Mouse (Mus musculus): ENCODE measurements around the gene Pygo1. TPM values are rescaled to one million over a fixed set of nuclear protein-coding genes. Genes with fewer than 3 reads are reported as not detected.

Pygo1 gene
- polyA plus RNA-seq, 1 experiment from 2014 or later: 13.0 TPM

DNA sequence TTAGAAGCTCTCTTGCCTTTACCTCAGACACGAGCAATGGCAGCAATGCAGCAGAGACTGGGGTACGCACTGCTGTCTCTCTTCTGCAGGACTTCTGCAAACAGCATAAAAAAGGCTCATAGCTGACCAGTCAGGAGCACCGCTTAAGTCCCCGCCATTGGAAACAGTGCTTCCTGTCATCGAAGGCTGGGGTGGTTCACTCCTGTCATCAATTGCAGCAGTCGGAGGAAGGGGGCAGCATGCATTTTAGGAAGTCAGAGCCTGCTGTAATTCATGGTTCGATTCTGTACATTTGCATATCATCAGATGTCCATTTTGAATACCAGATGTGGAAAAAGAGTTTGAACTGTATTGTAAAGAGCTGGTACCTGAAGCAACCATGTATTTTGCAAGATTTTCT is 9.7 kb upstream of the Pygo1 start:
- H3K36me3 ChIP-seq (ENCODE audit: control insufficient read depth, insufficient read depth, low read length): no peaks in the 10 kb centered on the region
- ATAC-seq (replicated peaks; ENCODE audit: low FRiP score) (no peak), DNase-seq (ENCODE audit: low spot score) (no peak)
- WGBS: 79% methylated on average over 7 of the region's 7 CpGs
- no peak overlapping the region for H3K9ac ChIP-seq (ENCODE audit: low read length)
- no peak overlapping the region for H3K4me3 ChIP-seq (ENCODE audit: low read depth, low read length)
- H3K27ac ChIP-seq (ENCODE audit: low read depth, low read length): no peak overlapping the region
- no peaks in the 10 kb centered on the region for H3K27me3 ChIP-seq (ENCODE audit: control insufficient read depth, insufficient read depth, low read length)
- no peaks in the 10 kb centered on the region for H3K9me3 ChIP-seq (ENCODE audit: control insufficient read depth, low read length)
- no peaks in the 10 kb centered on the region for H3K4me1 ChIP-seq (replicated peaks; ENCODE audit: control insufficient read depth, insufficient read depth, low read length)
- no peak overlapping the region for H3K4me2 ChIP-seq (ENCODE audit: low read depth, low read length, severe bottlenecking)

DNA sequence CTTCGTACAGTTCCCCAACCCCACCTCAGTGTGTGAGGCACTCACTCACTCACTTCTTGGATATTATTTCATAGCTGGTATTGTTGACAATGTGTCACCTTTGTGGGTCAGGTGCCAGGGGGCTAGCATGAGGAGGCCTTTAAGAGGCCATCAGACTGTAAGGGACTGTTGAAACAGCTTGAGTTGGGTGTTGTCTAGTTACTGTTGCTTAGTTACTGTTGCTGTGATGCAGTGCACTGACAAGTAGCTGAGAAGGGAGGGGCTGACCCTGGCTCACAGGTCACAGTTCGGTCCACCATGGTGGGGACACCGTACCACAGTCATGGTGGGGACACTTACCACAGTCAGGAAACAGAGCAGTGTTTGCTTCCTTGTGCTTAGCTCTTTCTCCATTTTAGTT is 2.4 kb upstream of the Pygo1 start:
- 89% methylated on average over 3 of the region's 3 CpGs for WGBS
- no peak overlapping the region for H3K4me3 ChIP-seq (ENCODE audit: low read depth, low read length)
- no peak for ATAC-seq (replicated peaks; ENCODE audit: low FRiP score)
- no peaks in the 10 kb centered on the region for H3K36me3 ChIP-seq (ENCODE audit: control insufficient read depth, insufficient read depth, low read length)
- no peak overlapping the region for H3K9ac ChIP-seq (ENCODE audit: low read length)
- H3K4me2 ChIP-seq (ENCODE audit: low read depth, low read length, severe bottlenecking): no peak overlapping the region
- peaks cover 3% of the 10 kb centered on the region; the same call in 1 of the 2 replicates for H3K27me3 ChIP-seq (ENCODE audit: control insufficient read depth, insufficient read depth, low read length)
- peaks cover 4% of the 10 kb centered on the region; the same call in 1 of the 2 replicates for H3K4me1 ChIP-seq (replicated peaks; ENCODE audit: control insufficient read depth, insufficient read depth, low read length)
- no peak for DNase-seq (ENCODE audit: low spot score)
- H3K9me3 ChIP-seq (ENCODE audit: control insufficient read depth, low read length): no peaks in the 10 kb centered on the region
- H3K27ac ChIP-seq (ENCODE audit: low read depth, low read length): no peak overlapping the region

GRCm38 (mm10) chr9:72925935-72926258 is 452 bp downstream of the Pygo1 start:
- peak; percentile 70 for ATAC-seq (replicated peaks; ENCODE audit: low FRiP score)
- 3% methylated on average over 12 of the region's 20 CpGs for WGBS
- no peak for DNase-seq (ENCODE audit: low spot score)
- Histone ChIP-seq H3K4me1 (replicated peaks; ENCODE audit: control insufficient read depth, insufficient read depth, low read length) (peaks cover 4% of the 10 kb centered on the region; the same call in 1 of the 2 replicates), H3K27me3 (ENCODE audit: control insufficient read depth, insufficient read depth, low read length) (peaks cover 3% of the 10 kb centered on the region; the same call in 1 of the 2 replicates), H3K4me3 (ENCODE audit: low read depth, low read length) (peak overlapping the region; percentile 65), H3K4me2 (ENCODE audit: low read depth, low read length, severe bottlenecking) (peak overlapping the region; percentile 96), H3K27ac (ENCODE audit: low read depth, low read length) (peak overlapping the region; percentile 68), H3K36me3 (ENCODE audit: control insufficient read depth, insufficient read depth, low read length) (no peaks in the 10 kb centered on the region), H3K9ac (ENCODE audit: low read length) (peak overlapping the region; percentile 83), H3K9me3 (ENCODE audit: control insufficient read depth, low read length) (no peaks in the 10 kb centered on the region)

- WGBS: 85% methylated on average over 13 of the region's 13 CpGs
- Histone ChIP-seq H3K9me3 (ENCODE audit: control insufficient read depth, low read length) (no peaks in the 10 kb centered on the region), H3K36me3 (ENCODE audit: control insufficient read depth, insufficient read depth, low read length) (no peaks in the 10 kb centered on the region; the same call in 1 of the 2 replicates), H3K4me2 (ENCODE audit: low read depth, low read length, severe bottlenecking) (no peak overlapping the region), H3K4me1 (replicated peaks; ENCODE audit: control insufficient read depth, insufficient read depth, low read length) (peaks cover 4% of the 10 kb centered on the region; the same call in 1 of the 2 replicates), H3K4me3 (ENCODE audit: low read depth, low read length) (no peak overlapping the region), H3K27ac (ENCODE audit: low read depth, low read length) (no peak overlapping the region), H3K27me3 (ENCODE audit: control insufficient read depth, insufficient read depth, low read length) (no peaks in the 10 kb centered on the region), H3K9ac (ENCODE audit: low read length) (no peak overlapping the region)
- DNase-seq (ENCODE audit: low spot score) (no peak), ATAC-seq (replicated peaks; ENCODE audit: low FRiP score) (no peak)
Observed at GRCm38 (mm10) chr9:72931166-72931790, 5.8 kb downstream of the Pygo1 start.

GRCm38 (mm10) chr9:72935309-72935708 is 9.9 kb downstream of the Pygo1 start:
- no peaks in the 10 kb centered on the region; the same call in 1 of the 2 replicates for H3K36me3 ChIP-seq (ENCODE audit: control insufficient read depth, insufficient read depth, low read length)
- ATAC-seq (replicated peaks; ENCODE audit: low FRiP score) (no peak), DNase-seq (ENCODE audit: low spot score) (no peak)
- no peak overlapping the region for H3K9ac ChIP-seq (ENCODE audit: low read length)
- H3K4me3 ChIP-seq (ENCODE audit: low read depth, low read length): no peak overlapping the region
- H3K4me1 ChIP-seq (replicated peaks; ENCODE audit: control insufficient read depth, insufficient read depth, low read length): no peaks in the 10 kb centered on the region
- no peak overlapping the region for H3K27ac ChIP-seq (ENCODE audit: low read depth, low read length)
- H3K27me3 ChIP-seq (ENCODE audit: control insufficient read depth, insufficient read depth, low read length): no peaks in the 10 kb centered on the region
- H3K4me2 ChIP-seq (ENCODE audit: low read depth, low read length, severe bottlenecking): no peak overlapping the region
- H3K9me3 ChIP-seq (ENCODE audit: control insufficient read depth, low read length): no peaks in the 10 kb centered on the region
- 87% methylated on average over 4 of the region's 4 CpGs for WGBS

DNA sequence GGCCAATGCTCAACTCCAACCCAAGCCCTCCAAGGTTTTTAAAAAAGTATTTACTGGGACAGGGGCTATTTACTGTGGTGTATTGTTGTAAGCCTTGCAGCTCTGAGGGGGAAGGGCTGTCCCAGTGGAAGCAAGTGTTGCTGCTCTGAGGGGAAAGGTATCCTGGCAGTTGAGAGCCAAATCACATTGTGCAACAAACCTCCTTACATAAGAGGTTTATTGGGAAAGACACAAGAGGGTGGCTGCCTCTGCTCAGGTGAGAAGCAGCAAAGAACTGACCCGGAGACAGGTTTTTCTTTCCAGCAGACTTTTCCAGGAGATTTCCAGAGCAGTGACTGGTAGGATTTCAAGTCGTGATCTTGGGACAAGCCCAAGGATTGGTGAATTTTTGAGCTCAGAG is 10.9 kb downstream of the Pygo1 start:
- no peak for DNase-seq (ENCODE audit: low spot score)

GRCm38 (mm10) chr9:72943424-72943823 is 18.0 kb downstream of the Pygo1 start:
- H3K4me1 ChIP-seq (replicated peaks; ENCODE audit: control insufficient read depth, insufficient read depth, low read length): no peaks in the 10 kb centered on the region
- no peak for ATAC-seq (replicated peaks; ENCODE audit: low FRiP score)
- H3K4me2 ChIP-seq (ENCODE audit: low read depth, low read length, severe bottlenecking): no peak overlapping the region
- H3K9ac ChIP-seq (ENCODE audit: low read length): no peak overlapping the region
- no peaks in the 10 kb centered on the region for H3K27me3 ChIP-seq (ENCODE audit: control insufficient read depth, insufficient read depth, low read length)
- H3K27ac ChIP-seq (ENCODE audit: low read depth, low read length): no peak overlapping the region
- H3K36me3 ChIP-seq (ENCODE audit: control insufficient read depth, insufficient read depth, low read length): peaks cover 11% of the 10 kb centered on the region; the same call in 1 of the 2 replicates
- peak; percentile 46 for DNase-seq (ENCODE audit: low spot score)
- no peaks in the 10 kb centered on the region; the same call in 1 of the 2 replicates for H3K9me3 ChIP-seq (ENCODE audit: control insufficient read depth, low read length)
- no peak overlapping the region for H3K4me3 ChIP-seq (ENCODE audit: low read depth, low read length)
- 61% methylated on average over 3 of the region's 3 CpGs for WGBS

More for the DNA sequence above, 10.9 kb downstream of the Pygo1 start:
- Histone ChIP-seq H3K9me3 (ENCODE audit: control insufficient read depth, low read length) (no peaks in the 10 kb centered on the region), H3K4me3 (ENCODE audit: low read depth, low read length) (no peak overlapping the region), H3K27ac (ENCODE audit: low read depth, low read length) (no peak overlapping the region), H3K4me2 (ENCODE audit: low read depth, low read length, severe bottlenecking) (no peak overlapping the region), H3K36me3 (ENCODE audit: control insufficient read depth, insufficient read depth, low read length) (no peaks in the 10 kb centered on the region; the same call in 1 of the 2 replicates), H3K4me1 (replicated peaks; ENCODE audit: control insufficient read depth, insufficient read depth, low read length) (no peaks in the 10 kb centered on the region), H3K27me3 (ENCODE audit: control insufficient read depth, insufficient read depth, low read length) (no peaks in the 10 kb centered on the region), H3K9ac (ENCODE audit: low read length) (no peak overlapping the region)
- ATAC-seq (replicated peaks; ENCODE audit: low FRiP score): no peak
- WGBS: 71% methylated on average over 2 of the region's 2 CpGs

DNA sequence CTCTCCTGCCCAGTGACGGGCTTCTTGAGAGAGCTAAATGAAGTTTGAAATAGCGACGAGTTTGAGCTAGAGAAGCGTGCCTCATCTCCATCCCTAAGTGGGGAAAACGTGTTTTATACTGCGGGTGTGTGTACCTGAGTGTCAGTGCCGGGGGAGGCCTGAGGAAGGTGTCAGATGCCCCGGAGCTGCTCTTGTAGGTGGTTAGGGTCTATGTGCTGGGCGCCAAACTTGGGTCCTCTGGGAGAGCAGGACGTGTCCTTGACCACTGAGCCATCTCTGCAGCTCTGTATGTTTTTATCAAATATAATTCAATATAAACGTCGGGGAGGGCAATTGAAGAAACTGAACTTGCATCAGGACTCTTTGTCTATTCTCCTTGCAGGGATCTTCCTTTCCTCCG is 18.8 kb downstream of the Pygo1 start:
- no peak overlapping the region for H3K9ac ChIP-seq (ENCODE audit: low read length)
- whole genome bisulfite sequencing: 90% methylated on average over 13 of the region's 13 CpGs
- H3K4me1 ChIP-seq (replicated peaks; ENCODE audit: control insufficient read depth, insufficient read depth, low read length): no peaks in the 10 kb centered on the region
- no peak overlapping the region for H3K27ac ChIP-seq (ENCODE audit: low read depth, low read length)
- H3K4me2 ChIP-seq (ENCODE audit: low read depth, low read length, severe bottlenecking): no peak overlapping the region
- peak; percentile 40 for DNase-seq (ENCODE audit: low spot score)
- no peak overlapping the region for H3K4me3 ChIP-seq (ENCODE audit: low read depth, low read length)
- no peak for ATAC-seq (replicated peaks; ENCODE audit: low FRiP score)
- no peaks in the 10 kb centered on the region for H3K27me3 ChIP-seq (ENCODE audit: control insufficient read depth, insufficient read depth, low read length)
- no peaks in the 10 kb centered on the region; the same call in 1 of the 2 replicates for H3K9me3 ChIP-seq (ENCODE audit: control insufficient read depth, low read length)
- H3K36me3 ChIP-seq (ENCODE audit: control insufficient read depth, insufficient read depth, low read length): peaks cover 11% of the 10 kb centered on the region; the same call in 1 of the 2 replicates

DNA sequence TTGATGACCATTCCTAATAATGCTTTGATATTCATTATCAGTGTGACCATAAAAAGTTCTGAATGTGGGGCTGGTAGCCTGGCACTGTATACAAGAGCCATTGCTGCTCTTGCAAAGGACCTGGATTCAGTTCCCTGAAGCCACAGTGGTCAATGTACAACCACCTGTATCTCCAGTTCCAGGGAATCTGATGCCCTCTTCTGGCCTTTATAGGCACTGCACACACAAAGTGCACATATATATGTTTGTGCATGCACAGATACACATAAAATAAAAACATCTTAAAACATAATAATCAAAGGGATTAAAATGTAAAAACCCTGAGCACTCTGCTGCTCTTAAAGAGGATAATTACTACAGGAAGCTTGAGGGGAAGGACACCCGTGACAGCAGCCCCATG is 21.6 kb downstream of the Pygo1 start:
- no peak overlapping the region for H3K27ac ChIP-seq (ENCODE audit: low read depth, low read length)
- no peaks in the 10 kb centered on the region; the same call in 1 of the 2 replicates for H3K9me3 ChIP-seq (ENCODE audit: control insufficient read depth, low read length)
- DNase-seq (ENCODE audit: low spot score) (peak; percentile 4), ATAC-seq (replicated peaks; ENCODE audit: low FRiP score) (no peak)
- H3K4me3 ChIP-seq (ENCODE audit: low read depth, low read length): no peak overlapping the region
- H3K4me1 ChIP-seq (replicated peaks; ENCODE audit: control insufficient read depth, insufficient read depth, low read length): no peaks in the 10 kb centered on the region
- no peak overlapping the region for H3K9ac ChIP-seq (ENCODE audit: low read length)
- 97% methylated on average over 1 of the region's 1 CpGs for WGBS
- no peak overlapping the region for H3K4me2 ChIP-seq (ENCODE audit: low read depth, low read length, severe bottlenecking)
- peaks cover 11% of the 10 kb centered on the region; the same call in 1 of the 2 replicates for H3K36me3 ChIP-seq (ENCODE audit: control insufficient read depth, insufficient read depth, low read length)
- H3K27me3 ChIP-seq (ENCODE audit: control insufficient read depth, insufficient read depth, low read length): no peaks in the 10 kb centered on the region

Data from forebrain, embryonic 11.5 days (tissue).